Mouse (Mus musculus) liver, adult 2 months (tissue): Measurements from ENCODE around the gene Crhr2.

ENCODE experiments used
- CTCF ChIP-seq: fragments of 200-500 bp; IDR thresholded peaks from 2 replicates; pipeline ENCODE4 v1.5.1; 2011; ENCODE audit warnings: low read depth, low read length, control low read depth
- POLR2A ChIP-seq: fragments of 200-500 bp; IDR thresholded peaks from 2 replicates; pipeline ENCODE4 v1.6.1; 2011; ENCODE audit warnings: low read length, control low read depth; ENCODE audit not compliant: insufficient read depth; ENCODE audit errors: extremely low read depth

DNA sequence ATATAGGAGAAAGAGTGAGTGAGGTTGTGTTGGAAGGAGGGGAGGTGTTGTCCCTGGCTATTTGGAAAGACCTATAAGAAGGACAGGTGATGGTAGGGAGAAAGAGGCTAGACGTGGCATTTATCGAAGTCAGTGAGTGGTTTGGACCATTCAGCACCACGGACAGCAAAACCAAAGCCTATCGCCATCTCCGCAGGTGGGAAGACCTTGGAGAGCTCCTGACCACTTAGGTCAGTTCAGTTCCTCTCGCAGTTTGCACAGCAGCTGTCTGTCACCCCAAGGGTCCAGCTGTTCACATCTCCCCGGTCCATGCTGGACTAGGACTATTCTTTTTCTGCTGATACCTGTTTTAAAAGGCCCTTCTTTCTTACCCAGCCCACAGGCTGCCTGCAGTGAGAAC lies 24.5 kb downstream of the Crhr2 start:
- no peak for TF ChIP-seq CTCF
- TF ChIP-seq POLR2A, result no peak
